Mouse (Mus musculus) intestine, embryonic 14.5 days (tissue): Measurements from ENCODE around the gene Ccdc146. TPM values are rescaled to one million over a fixed set of nuclear protein-coding genes. Genes with fewer than 3 reads are reported as not detected.

Experiments
- ATAC-seq: fragments of 200-750 bp; cut with Nextera tagmentation; replicated peaks from 2 replicates; pipeline ENCODE4 v1.8.0; 2017; ENCODE audit warnings: low read depth, moderate number of reproducible peaks, moderate TSS enrichment, moderate library complexity; ENCODE audit not compliant: low FRiP score, low TSS enrichment
- DNase-seq: peaks from one replicate; pipeline ENCODE4 v3.0.0-alpha.2; 2018; ENCODE audit warnings: low spot score
- H3K27ac ChIP-seq: fragments of 300-500 bp; sonication (generic); 2 replicates; pipeline ENCODE4 v1.5.1; 2014; ENCODE audit warnings: low read depth, mild to moderate bottlenecking, control low read depth
- H3K27me3 ChIP-seq: fragments of 300-500 bp; sonication (generic); replicated peaks from 2 replicates; pipeline ENCODE4 v1.6.1; 2014; ENCODE audit warnings: low read length, control low read depth; ENCODE audit not compliant: control insufficient read depth, insufficient read depth
- H3K36me3 ChIP-seq: fragments of 300-500 bp; sonication (generic); 2 replicates; pipeline ENCODE4 v1.6.1; 2014; ENCODE audit warnings: low read length, control low read depth; ENCODE audit not compliant: control insufficient read depth, insufficient read depth
- H3K4me1 ChIP-seq: fragments of 300-500 bp; sonication (generic); replicated peaks from 2 replicates; pipeline ENCODE4 v1.6.1; 2014; ENCODE audit warnings: low read length, control low read depth, mixed read lengths; ENCODE audit not compliant: control insufficient read depth, insufficient read depth
- H3K4me2 ChIP-seq: fragments of 300-500 bp; sonication (generic); 2 replicates; pipeline ENCODE4 v1.6.1; 2014; ENCODE audit warnings: low read length
- H3K4me3 ChIP-seq: fragments of 300-500 bp; sonication (generic); 2 replicates; pipeline ENCODE4 v1.5.1; 2014; ENCODE audit warnings: low read depth, low read length, control low read depth, mixed read lengths
- H3K9ac ChIP-seq: fragments of 300-500 bp; sonication (generic); 2 replicates; pipeline ENCODE4 v1.6.1; 2014; ENCODE audit warnings: mild to moderate bottlenecking, low read length
- H3K9me3 ChIP-seq: fragments of 300-500 bp; sonication (generic); 2 replicates; pipeline ENCODE4 v1.6.1; 2016; ENCODE audit warnings: low read length, control low read depth; ENCODE audit not compliant: control insufficient read depth
- WGBS: fragments of 180-500 bp; shearing (Covaris S2); extraction: QIAGEN DNeasy Blood & Tissue Kit; methylation state at CpG from one replicate; pipeline ENCODE4 v1.1.7; 2014; 5-methylcytosine and 5-hydroxymethylcytosine counted together
- polyA plus RNA-seq: library from polyadenylated mRNA; unstranded; fragments of >200 nt; fragmentation: Nextera tagmentation; extraction: Ambion mirVana; gene quantifications from 2 replicates; pipeline ENCODE4 v1.2.1, GENCODE M21; 2014

The Ccdc146 gene
- polyA plus RNA-seq, 1 experiment from 2014 or later: 0.76 TPM

DNA sequence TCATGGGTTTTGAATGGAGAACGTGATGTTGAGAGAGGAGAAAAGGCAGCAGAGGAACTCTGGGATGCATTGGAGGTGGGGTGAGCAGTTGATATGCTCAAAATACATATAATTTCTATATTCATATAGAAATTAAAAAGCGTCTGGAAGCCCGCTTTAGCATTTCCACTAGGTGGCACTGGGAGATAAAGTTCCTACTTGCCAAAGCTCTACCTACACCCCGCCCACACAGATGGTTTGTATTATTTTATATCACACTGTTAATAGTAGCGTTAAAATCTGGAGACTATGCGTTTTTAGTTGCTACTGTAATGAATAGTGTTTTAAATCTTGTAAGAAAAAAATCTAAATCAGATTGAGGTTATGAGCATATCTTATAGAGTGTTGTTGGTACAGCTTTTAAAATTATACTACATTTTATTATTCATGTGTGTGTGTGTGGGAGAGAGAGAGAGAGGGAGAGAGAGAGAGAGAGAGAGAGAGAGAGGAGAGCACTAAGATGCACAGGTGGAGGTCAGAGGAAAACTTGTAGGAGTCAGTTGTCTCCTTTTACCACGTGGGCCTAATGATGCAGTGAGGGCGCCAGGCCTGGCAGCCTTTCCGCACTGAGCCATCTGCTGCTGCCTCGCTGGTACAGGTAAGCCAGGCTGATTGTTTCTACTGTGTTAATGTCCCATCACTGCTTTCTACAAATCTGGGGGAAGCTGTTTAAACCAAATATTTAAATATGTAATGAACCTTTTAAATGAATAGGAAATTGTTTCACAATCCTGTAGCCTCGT is 9.9 kb upstream of the Ccdc146 start:
- 70% methylated on average over 11 of the region's 11 CpGs for WGBS
- Histone ChIP-seq H3K27ac (no peak overlapping the region), H3K9me3 (no peaks in the 10 kb centered on the region), H3K4me2 (no peak overlapping the region), H3K27me3 (no peaks in the 10 kb centered on the region), H3K36me3 (no peaks in the 10 kb centered on the region), H3K4me1 (0 out of 2 replicates have a peak, but pooled peaks cover 2% of the 10 kb centered on the region), H3K9ac (no peak overlapping the region), H3K4me3 (no peak overlapping the region)
- DNase-seq (no peak), ATAC-seq (0 out of 2 replicates have a peak, but pooled peaks have one; percentile 55)

DNA sequence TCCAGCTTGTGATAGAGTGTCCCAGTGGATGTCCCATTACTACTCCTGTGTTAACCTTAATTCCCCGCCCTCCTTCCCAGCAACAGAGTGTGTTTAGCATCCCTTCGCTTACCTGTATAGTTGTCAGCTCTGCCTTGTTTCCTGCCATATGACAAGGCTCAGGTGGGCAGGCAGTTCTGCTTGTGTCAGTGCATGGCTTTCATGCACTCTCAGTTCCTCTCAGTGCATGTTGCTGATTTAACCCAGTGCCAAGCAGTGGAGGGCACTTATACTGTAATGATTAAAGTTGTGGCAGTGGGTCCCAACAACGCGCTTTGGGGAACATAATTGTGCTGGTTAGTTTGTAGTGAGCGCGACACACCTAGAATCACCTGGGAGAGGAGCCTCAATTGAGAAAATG is 2.2 kb upstream of the Ccdc146 start:
- H3K4me1 ChIP-seq: 0 out of 2 replicates have a peak, but pooled peaks cover 4% of the 10 kb centered on the region
- no peak overlapping the region for H3K9ac ChIP-seq
- no peaks in the 10 kb centered on the region for H3K9me3 ChIP-seq
- no peak overlapping the region for H3K4me3 ChIP-seq
- WGBS: 93% methylated on average over 6 of the region's 6 CpGs
- DNase-seq (no peak), ATAC-seq (no peak)
- no peak overlapping the region for H3K27ac ChIP-seq
- H3K27me3 ChIP-seq: no peaks in the 10 kb centered on the region
- H3K4me2 ChIP-seq: peak overlapping the region; percentile 94
- no peaks in the 10 kb centered on the region for H3K36me3 ChIP-seq

DNA sequence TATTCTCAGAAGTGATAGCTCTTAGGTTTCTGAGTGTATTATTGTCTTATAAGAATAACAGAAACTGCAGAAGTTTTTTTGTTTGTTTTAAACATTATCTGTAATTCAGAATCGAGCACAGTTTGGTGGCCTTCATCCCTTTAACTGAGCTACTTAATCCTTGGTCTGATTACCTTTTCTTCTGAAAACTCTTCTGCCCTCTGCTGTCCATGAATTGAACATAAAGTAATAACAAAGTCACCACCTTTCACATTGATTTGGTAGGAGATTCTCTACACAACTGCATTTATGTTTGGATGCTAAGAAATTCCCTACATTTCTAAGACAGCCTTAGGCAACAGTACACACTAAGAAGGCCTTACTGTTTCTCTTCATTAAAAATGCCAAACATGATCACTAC is 3.9 kb downstream of the Ccdc146 start:
- no peak overlapping the region for H3K4me2 ChIP-seq
- WGBS: 13% methylated on average over 1 of the region's 1 CpGs
- H3K27ac ChIP-seq: no peak overlapping the region
- H3K4me3 ChIP-seq: no peak overlapping the region
- no peaks in the 10 kb centered on the region for H3K27me3 ChIP-seq
- H3K9ac ChIP-seq: no peak overlapping the region
- H3K9me3 ChIP-seq: no peaks in the 10 kb centered on the region
- H3K4me1 ChIP-seq: no peaks in the 10 kb centered on the region
- ATAC-seq (no peak), DNase-seq (no peak)
- H3K36me3 ChIP-seq: no peaks in the 10 kb centered on the region

DNA sequence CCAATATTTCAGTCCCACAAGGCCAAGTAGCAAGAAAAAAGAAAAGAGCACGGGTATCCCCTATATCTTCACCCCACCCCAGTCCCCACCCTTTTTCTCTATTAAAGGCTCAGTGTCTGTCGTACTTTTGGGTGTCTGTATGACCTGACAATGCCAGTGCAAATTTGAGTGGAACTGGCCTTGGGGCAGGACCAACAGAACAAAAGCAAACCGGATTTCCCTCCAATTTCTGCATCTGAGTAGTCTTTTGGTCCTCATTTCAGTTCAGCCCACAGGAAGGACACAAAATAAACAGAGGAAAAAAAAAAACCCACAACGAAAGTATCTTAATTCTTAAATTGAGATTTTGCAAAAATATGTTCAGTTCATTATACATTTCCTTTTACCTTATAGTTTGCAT is 5.9 kb downstream of the Ccdc146 start:
- no peaks in the 10 kb centered on the region for H3K36me3 ChIP-seq
- ATAC-seq (no peak), DNase-seq (no peak)
- no peaks in the 10 kb centered on the region for H3K9me3 ChIP-seq
- no peak overlapping the region for H3K4me3 ChIP-seq
- no peak overlapping the region for H3K9ac ChIP-seq
- H3K27ac ChIP-seq: no peak overlapping the region
- H3K4me2 ChIP-seq: no peak overlapping the region
- WGBS: 63% methylated on average over 4 of the region's 4 CpGs
- no peaks in the 10 kb centered on the region for H3K27me3 ChIP-seq
- no peaks in the 10 kb centered on the region for H3K4me1 ChIP-seq

DNA sequence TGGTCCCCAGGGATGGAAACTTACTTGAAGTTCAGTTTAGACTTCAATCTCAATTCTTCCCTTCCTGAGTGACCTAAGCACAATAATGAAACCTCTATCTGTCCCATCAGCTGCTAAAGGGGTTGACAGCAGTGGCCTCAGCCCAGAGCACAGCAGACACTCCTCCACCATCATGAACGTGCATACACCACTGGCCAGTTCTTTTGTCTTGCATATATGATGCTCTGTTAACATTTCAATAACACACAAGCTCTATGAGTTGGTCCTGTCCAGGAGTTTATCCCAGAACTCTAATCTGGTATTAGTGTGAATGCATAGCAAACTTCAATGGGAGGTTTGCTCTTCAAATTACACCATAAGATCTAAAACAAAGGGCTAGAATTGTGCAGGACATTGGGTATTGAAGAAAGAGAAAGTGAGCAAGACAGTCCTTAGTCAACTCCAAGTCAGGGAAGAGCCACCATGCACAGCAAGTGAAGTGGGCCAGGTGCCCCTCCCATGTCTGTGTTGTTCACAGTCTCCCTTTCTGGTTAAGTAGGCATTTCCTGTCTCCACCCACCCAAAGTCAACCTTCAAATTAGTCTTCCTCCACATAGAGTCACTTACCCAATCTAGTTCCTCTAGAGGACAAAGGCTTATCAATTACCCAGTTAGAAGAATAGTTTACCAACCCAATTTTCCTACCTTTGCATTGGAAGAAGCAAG is 10.2 kb downstream of the Ccdc146 start:
- WGBS: 49% methylated on average over 1 of the region's 1 CpGs
- DNase-seq (no peak), ATAC-seq (no peak)
- Histone ChIP-seq H3K27ac (no peak overlapping the region), H3K27me3 (no peaks in the 10 kb centered on the region), H3K9ac (no peak overlapping the region), H3K4me1 (no peaks in the 10 kb centered on the region), H3K4me3 (no peak overlapping the region), H3K36me3 (no peaks in the 10 kb centered on the region), H3K9me3 (no peaks in the 10 kb centered on the region), H3K4me2 (no peak overlapping the region)

DNA sequence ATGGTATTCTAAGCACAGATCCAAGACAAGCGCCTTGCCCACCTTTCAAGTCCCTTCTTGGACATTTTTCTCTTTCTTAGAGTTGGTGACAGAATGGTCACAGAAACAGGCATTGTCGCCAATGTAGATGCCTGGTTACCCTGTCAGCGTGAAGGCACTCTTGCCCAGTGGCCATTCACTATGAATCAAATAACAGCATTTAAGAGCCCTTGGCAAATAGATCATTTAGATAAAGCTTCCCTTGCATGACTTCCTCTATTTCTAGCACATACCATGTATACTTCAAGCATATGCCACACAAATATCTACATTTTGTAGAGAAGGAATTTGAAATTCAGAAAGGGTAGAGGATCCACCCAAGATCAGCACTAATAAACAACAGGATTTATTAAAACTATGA is 11.2 kb downstream of the Ccdc146 start:
- Histone ChIP-seq H3K36me3 (no peaks in the 10 kb centered on the region), H3K27me3 (no peaks in the 10 kb centered on the region), H3K4me3 (no peak overlapping the region), H3K27ac (no peak overlapping the region), H3K9me3 (no peaks in the 10 kb centered on the region), H3K4me1 (no peaks in the 10 kb centered on the region), H3K4me2 (no peak overlapping the region), H3K9ac (no peak overlapping the region)
- DNase-seq (no peak), ATAC-seq (no peak)
- 94% methylated on average over 3 of the region's 3 CpGs for WGBS

DNA sequence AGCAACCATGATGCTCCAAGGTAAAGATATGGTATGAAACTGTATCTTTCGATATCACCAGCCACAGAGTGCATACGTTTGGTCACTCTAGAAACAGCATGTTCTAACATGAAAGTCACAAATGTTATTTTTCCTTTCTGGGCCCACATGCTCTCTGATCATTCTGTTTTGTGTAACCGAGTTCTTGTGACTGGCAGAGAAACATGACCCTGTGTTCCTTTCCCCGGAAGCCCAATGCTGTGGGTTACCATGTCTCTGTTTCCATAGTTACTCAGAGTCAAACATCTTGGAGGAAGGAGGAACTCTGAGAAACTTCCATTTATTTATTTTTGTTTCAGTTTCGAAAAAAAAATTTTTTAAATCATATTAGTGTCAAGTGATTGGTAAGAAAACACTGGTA is 12.4 kb downstream of the Ccdc146 start:
- Histone ChIP-seq H3K27ac (no peak overlapping the region), H3K36me3 (no peaks in the 10 kb centered on the region)
- no peak for DNase-seq

DNA sequence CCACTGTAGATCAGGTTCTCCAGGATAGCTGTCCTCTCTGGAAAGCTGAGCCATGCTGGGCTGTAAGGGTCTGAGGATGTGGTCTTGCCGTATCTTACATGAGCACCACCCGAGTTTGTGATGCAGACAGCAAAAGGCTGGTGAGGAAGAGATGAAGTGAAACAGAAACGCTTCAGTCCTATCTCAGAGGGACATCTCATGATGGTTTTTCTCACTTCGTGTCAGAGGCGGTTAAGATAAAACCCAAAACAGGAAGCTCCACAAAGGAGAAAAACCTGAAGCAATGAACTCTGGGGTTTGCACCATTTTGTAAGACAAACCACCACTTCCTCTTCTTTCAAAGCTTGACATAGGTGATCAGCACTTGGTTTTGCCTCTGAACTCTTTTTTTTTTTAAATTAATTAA is 13.2 kb downstream of the Ccdc146 start:
- Histone ChIP-seq H3K27me3 (no peaks in the 10 kb centered on the region), H3K27ac (no peak overlapping the region), H3K9ac (no peak overlapping the region), H3K4me3 (no peak overlapping the region), H3K4me2 (no peak overlapping the region), H3K4me1 (no peaks in the 10 kb centered on the region), H3K36me3 (no peaks in the 10 kb centered on the region), H3K9me3 (no peaks in the 10 kb centered on the region)
- 76% methylated on average over 5 of the region's 5 CpGs for WGBS
- no peak for ATAC-seq
- no peak for DNase-seq

More for the DNA sequence above, 12.4 kb downstream of the Ccdc146 start:
- no peak overlapping the region for H3K9ac ChIP-seq
- no peaks in the 10 kb centered on the region for H3K9me3 ChIP-seq
- ATAC-seq: no peak
- 74% methylated on average over 5 of the region's 5 CpGs for WGBS
- H3K4me3 ChIP-seq: no peak overlapping the region
- H3K4me1 ChIP-seq: no peaks in the 10 kb centered on the region
- no peaks in the 10 kb centered on the region for H3K27me3 ChIP-seq
- no peak overlapping the region for H3K4me2 ChIP-seq
